Comparison of ENCODE assay signal across 30 mouse cellular contexts in the genomic region with DNA sequence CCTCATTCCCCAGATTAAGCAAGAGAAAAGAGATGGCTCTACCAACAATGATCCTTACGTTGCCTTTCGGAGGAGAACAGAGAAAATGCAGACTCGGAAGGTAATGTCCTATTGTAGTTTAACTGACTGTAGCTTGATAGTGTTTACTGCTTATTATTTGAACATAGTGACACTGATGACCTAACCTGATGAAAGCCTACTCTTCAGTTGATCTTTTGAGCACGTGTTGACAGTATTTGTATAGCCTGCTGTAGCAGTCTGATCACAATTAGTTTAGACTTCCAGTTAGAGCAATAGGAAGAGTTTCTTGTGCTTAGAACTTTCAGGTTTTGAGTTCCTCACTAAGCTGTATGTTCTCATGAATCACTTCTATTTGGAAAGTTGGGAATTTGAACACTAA.
"Had no signal": no experiment of that assay in that cellular context is flagged by ENCODE, and none has a peak within 500 bp of the region (broad histone marks: within the 10 kb centered on the region; RNA-seq: fewer than 3 reads in every experiment).

No protein-coding gene starts in this region.

- H3K4me2 ChIP-seq: limb, embryonic 12.5 days; limb, embryonic 13.5 days; limb, embryonic 15.5 days; liver, embryonic 13.5 days; liver, embryonic 15.5 days; lung, embryonic 14.5 days; lung, embryonic 15.5 days; midbrain, embryonic 11.5 days; midbrain, embryonic 12.5 days; midbrain, embryonic 13.5 days; midbrain, embryonic 15.5 days; neural tube, embryonic 12.5 days had no signal

- H3K27ac ChIP-seq: left cerebral cortex, adult 2 months; limb, embryonic 10.5 days; limb, embryonic 12.5 days; limb, embryonic 13.5 days; limb, embryonic 15.5 days; liver, embryonic 13.5 days; liver, embryonic 14.5 days; liver, embryonic 15.5 days; lung, embryonic 15.5 days; macrophage; midbrain, embryonic 10.5 days; midbrain, embryonic 12.5 days; midbrain, embryonic 15.5 days; neural tube, embryonic 12.5 days had no signal

- H3K4me3 ChIP-seq: left cerebral cortex, adult 2 months; limb, embryonic 10.5 days; limb, embryonic 12.5 days; limb, embryonic 13.5 days; limb, embryonic 15.5 days; liver, embryonic 13.5 days; liver, embryonic 15.5 days; lung, embryonic 15.5 days; megakaryocyte, embryonic 14.5 days; midbrain, embryonic 10.5 days; midbrain, embryonic 12.5 days; midbrain, embryonic 13.5 days; midbrain, embryonic 15.5 days; myocyte; neural tube, embryonic 12.5 days had no signal

- DNase-seq: layer of hippocampus, postnatal 36 days; left cerebral cortex, postnatal 4 days; liver, embryonic 13.5 days; lung, adult 18-20 months; lung, adult 2 months; lung, embryonic 14.5 days; lung, postnatal 10 days; lung, postnatal 14 days; lung, postnatal 36 days; lung, postnatal 4 days; midbrain, embryonic 14.5 days had no signal

- H3K27me3 ChIP-seq: limb, embryonic 12.5 days; limb, embryonic 13.5 days; limb, embryonic 15.5 days; liver, embryonic 13.5 days; liver, embryonic 15.5 days; lung, embryonic 15.5 days; megakaryocyte, embryonic 14.5 days; midbrain, embryonic 12.5 days; midbrain, embryonic 13.5 days; midbrain, embryonic 15.5 days; neural tube, embryonic 12.5 days had no signal

- H3K4me1 ChIP-seq: limb, embryonic 10.5 days; limb, embryonic 12.5 days; limb, embryonic 13.5 days; limb, embryonic 15.5 days; lung, embryonic 15.5 days; megakaryocyte, embryonic 14.5 days; midbrain, embryonic 10.5 days; midbrain, embryonic 12.5 days; neural tube, embryonic 12.5 days had no signal

- H3K9ac ChIP-seq: limb, embryonic 12.5 days; limb, embryonic 13.5 days; limb, embryonic 15.5 days; liver, embryonic 13.5 days; liver, embryonic 14.5 days; liver, embryonic 15.5 days; lung, embryonic 14.5 days; lung, embryonic 15.5 days; midbrain, embryonic 12.5 days; midbrain, embryonic 13.5 days; midbrain, embryonic 15.5 days; neural tube, embryonic 12.5 days had no signal

- ATAC-seq: lung, postnatal 0 days; midbrain, embryonic 13.5 days; midbrain, embryonic 15.5 days; midbrain, embryonic 16.5 days had no signal

- H3K36me3 ChIP-seq: midbrain, embryonic 12.5 days; midbrain, embryonic 15.5 days had no signal

- H3K9me3 ChIP-seq: limb, embryonic 10.5 days; limb, embryonic 12.5 days; limb, embryonic 13.5 days; limb, embryonic 15.5 days; liver, embryonic 13.5 days; liver, embryonic 15.5 days; lung, embryonic 15.5 days; megakaryocyte, embryonic 14.5 days; midbrain, embryonic 10.5 days; midbrain, embryonic 12.5 days; midbrain, embryonic 13.5 days; midbrain, embryonic 15.5 days; neural tube, embryonic 12.5 days had no signal
